Mouse (Mus musculus) heart, postnatal 0 days (tissue): ENCODE results near the gene Fbln7.

ENCODE experiments used
- CTCF ChIP-seq: IDR thresholded peaks from 2 replicates; pipeline ENCODE4 v1.5.1; 2016; ENCODE audit warnings: antibody characterized with exemption, control low read depth, low read depth
- EP300 ChIP-seq: IDR thresholded peaks from 2 replicates; pipeline ENCODE4 v1.6.1; 2016; ENCODE audit warnings: antibody characterized with exemption, low read depth

DNA sequence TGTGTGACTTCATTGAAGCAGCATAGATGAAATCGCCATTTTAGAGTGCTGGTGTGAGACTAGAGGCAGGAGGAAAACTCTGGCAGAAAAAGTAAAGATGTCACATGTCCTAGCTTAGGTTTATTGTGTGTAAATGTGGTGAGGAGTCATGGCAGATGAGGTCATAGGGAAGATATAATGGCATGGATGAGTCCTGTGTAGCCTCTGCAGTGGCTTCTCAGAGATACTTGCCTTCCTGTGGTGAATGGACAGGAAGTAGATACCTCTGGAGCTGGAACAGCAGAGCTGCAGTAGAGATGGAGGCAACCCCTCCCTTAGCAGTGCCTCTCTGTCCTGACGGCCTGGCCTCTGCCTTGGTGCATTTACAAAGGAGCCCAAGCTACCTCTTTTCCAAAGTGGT lies 23.3 kb upstream of the Fbln7 start:
- TF ChIP-seq EP300 (no peak), CTCF (no peak)
